Mouse (Mus musculus) right cerebral cortex, postnatal 36 days (tissue): ENCODE measurements around the gene Rrp7a.

Experiments
- DNase-seq, 2 experiments: peaks; one replicate each; pipeline ENCODE4 v3.0.0; 2022; ENCODE audit warnings: low spot score in 2 of 2, mixed read lengths in 1 of 2

The Rrp7a gene

GRCm38 (mm10) chr15:83065543-83065942 is 57.1 kb downstream of the Rrp7a start:
- peak in 1 of 2 experiments; percentile 50 for DNase-seq
